Mouse (Mus musculus) lung, postnatal 0 days (tissue): ENCODE data around the gene Xylt1. TPM values are rescaled to one million over a fixed set of nuclear protein-coding genes. Genes with fewer than 3 reads are reported as not detected.
A peak's percentile ranks its signal among the peaks of the same experiment; 100 is the strongest.

Experiments
- ATAC-seq: fragments of 200-750 bp; cut with Nextera tagmentation; 2 replicates; pipeline ENCODE4 v1.8.0; 2017; ENCODE audit warnings: moderate library complexity
- DNase-seq: peaks from one replicate; pipeline ENCODE4 v3.0.0-alpha.2; 2016; ENCODE audit warnings: low spot score
- H3K27ac ChIP-seq: fragments of 300-500 bp; sonication (generic); 2 replicates; pipeline ENCODE4 v1.5.1; 2014; ENCODE audit warnings: antibody characterized with exemption, mild to moderate bottlenecking, low read length, mixed read lengths
- H3K27me3 ChIP-seq: fragments of 300-500 bp; sonication (generic); replicated peaks from 2 replicates; pipeline ENCODE4 v1.6.1; 2014; ENCODE audit warnings: low read length, mixed read lengths; ENCODE audit not compliant: insufficient read depth
- H3K36me3 ChIP-seq: fragments of 300-500 bp; sonication (generic); 2 replicates; pipeline ENCODE4 v1.6.1; 2014; ENCODE audit warnings: low read length, mixed read lengths; ENCODE audit not compliant: insufficient read depth
- H3K4me1 ChIP-seq: fragments of 300-500 bp; sonication (generic); 2 replicates; pipeline ENCODE4 v1.6.1; 2014; ENCODE audit warnings: antibody characterized with exemption, low read depth, low read length, mixed read lengths; ENCODE audit not compliant: insufficient read depth
- H3K4me2 ChIP-seq: fragments of 300-500 bp; sonication (generic); replicated peaks from 2 replicates; pipeline ENCODE4 v1.6.1; 2014; ENCODE audit warnings: low read depth, mild to moderate bottlenecking, low read length, moderate library complexity, mixed read lengths
- H3K4me3 ChIP-seq: fragments of 300-500 bp; sonication (generic); 2 replicates; pipeline ENCODE4 v1.5.1; 2014; ENCODE audit warnings: low read depth, low read length
- H3K9ac ChIP-seq: fragments of 300-500 bp; sonication (generic); replicated peaks from 2 replicates; pipeline ENCODE4 v1.6.1; 2014; ENCODE audit warnings: low read depth, mild to moderate bottlenecking
- H3K9me3 ChIP-seq: fragments of 300-500 bp; sonication (generic); 2 replicates; pipeline ENCODE4 v1.6.1; 2016; ENCODE audit warnings: low read length, mixed read lengths
- CTCF ChIP-seq: IDR thresholded peaks from 2 replicates; pipeline ENCODE4 v1.5.1; 2016; ENCODE audit warnings: antibody characterized with exemption, mild to moderate bottlenecking
- EP300 ChIP-seq: IDR thresholded peaks from 2 replicates; pipeline ENCODE4 v1.6.1; 2016; ENCODE audit warnings: antibody characterized with exemption, mild to moderate bottlenecking, control low read depth
- WGBS: fragments of 180-500 bp; shearing (Covaris S2); extraction: QIAGEN DNeasy Blood & Tissue Kit; methylation state at CpG from one replicate; pipeline ENCODE4 v1.1.7; 2014; 5-methylcytosine and 5-hydroxymethylcytosine counted together
- polyA plus RNA-seq: library from polyadenylated mRNA; unstranded; fragments of >200 nt; fragmentation: Nextera tagmentation; extraction: Ambion mirVana; gene quantifications from 2 replicates; pipeline ENCODE4 v1.2.1, GENCODE M21; 2015

Xylt1 gene
- polyA plus RNA-seq, 1 experiment from 2014 or later, result 0.45 TPM

- H3K4me3 ChIP-seq, result peak overlapping the region; percentile 80
- H3K27ac ChIP-seq, result no peak overlapping the region
- ATAC-seq, result no peak
- DNase-seq, result no peak
- no peak overlapping the region for H3K9ac ChIP-seq
- H3K4me2 ChIP-seq, result peak overlapping the region; percentile 98
- H3K27me3 ChIP-seq, result peaks cover 9% of the 10 kb centered on the region; the same call in 1 of the 2 replicates
- H3K36me3 ChIP-seq, result no peaks in the 10 kb centered on the region
- TF ChIP-seq CTCF (no peak), EP300 (no peak)
- 26% methylated on average over 2 of the region's 2 CpGs for WGBS
- H3K4me1 ChIP-seq, result peaks cover 8% of the 10 kb centered on the region; the same call in 1 of the 2 replicates
- H3K9me3 ChIP-seq, result no peaks in the 10 kb centered on the region
Measured at GRCm38 (mm10) chr7:117382006-117382405, 1.2 kb downstream of the Xylt1 start.

GRCm38 (mm10) chr7:117383147-117383940 lies 2.6 kb downstream of the Xylt1 start:
- TF ChIP-seq CTCF, result peak; percentile 68
- no peak for TF ChIP-seq EP300
- Histone ChIP-seq H3K4me3 (no peak overlapping the region), H3K36me3 (no peaks in the 10 kb centered on the region), H3K4me1 (peaks cover 8% of the 10 kb centered on the region; the same call in 1 of the 2 replicates), H3K27ac (no peak overlapping the region), H3K9me3 (no peaks in the 10 kb centered on the region), H3K9ac (no peak overlapping the region), H3K27me3 (peaks cover 4% of the 10 kb centered on the region; the same call in 1 of the 2 replicates), H3K4me2 (0 out of 2 replicates have a peak overlapping the region, but pooled peaks have one; percentile 6)
- DNase-seq (peak; percentile 31), ATAC-seq (no peak)
- 67% methylated on average over 7 of the region's 7 CpGs for WGBS

- ATAC-seq (no peak), DNase-seq (no peak)
- Histone ChIP-seq H3K27ac (no peak overlapping the region), H3K4me2 (no peak overlapping the region), H3K27me3 (no peaks in the 10 kb centered on the region), H3K9me3 (no peaks in the 10 kb centered on the region), H3K9ac (no peak overlapping the region), H3K4me3 (no peak overlapping the region), H3K36me3 (no peaks in the 10 kb centered on the region), H3K4me1 (peaks cover 7% of the 10 kb centered on the region; the same call in 1 of the 2 replicates)
- TF ChIP-seq CTCF (no peak), EP300 (no peak)
- WGBS, result 85% methylated on average over 4 of the region's 4 CpGs
Measured at GRCm38 (mm10) chr7:117386376-117386775, 5.6 kb downstream of the Xylt1 start.

- whole genome bisulfite sequencing, result 90% methylated on average over 9 of the region's 9 CpGs
- no peak for ATAC-seq
Measured at GRCm38 (mm10) chr7:117388284-117388988, 7.7 kb downstream of the Xylt1 start.

GRCm38 (mm10) chr7:117389048-117389447 lies 8.3 kb downstream of the Xylt1 start:
- Histone ChIP-seq H3K4me2 (no peak overlapping the region), H3K4me3 (no peak overlapping the region), H3K9me3 (no peaks in the 10 kb centered on the region), H3K36me3 (no peaks in the 10 kb centered on the region), H3K4me1 (no peaks in the 10 kb centered on the region), H3K27ac (no peak overlapping the region), H3K27me3 (no peaks in the 10 kb centered on the region), H3K9ac (no peak overlapping the region)
- no peak for TF ChIP-seq EP300
- TF ChIP-seq CTCF, result no peak
- 52% methylated on average over 3 of the region's 3 CpGs for WGBS
- DNase-seq, result no peak
- no peak for ATAC-seq

More at GRCm38 (mm10) chr7:117388284-117388988, 7.7 kb downstream of the Xylt1 start:
- Histone ChIP-seq H3K36me3 (no peaks in the 10 kb centered on the region), H3K9me3 (no peaks in the 10 kb centered on the region), H3K27ac (no peak overlapping the region), H3K4me2 (no peak overlapping the region), H3K9ac (no peak overlapping the region), H3K4me3 (no peak overlapping the region), H3K27me3 (no peaks in the 10 kb centered on the region), H3K4me1 (no peaks in the 10 kb centered on the region)
- TF ChIP-seq CTCF, result no peak
- TF ChIP-seq EP300, result no peak
- DNase-seq, result no peak

- DNase-seq, result no peak
- TF ChIP-seq EP300 (no peak), CTCF (no peak)
- Histone ChIP-seq H3K4me2 (no peak overlapping the region), H3K4me3 (no peak overlapping the region), H3K27ac (no peak overlapping the region), H3K27me3 (no peaks in the 10 kb centered on the region), H3K9ac (no peak overlapping the region), H3K36me3 (no peaks in the 10 kb centered on the region), H3K4me1 (no peaks in the 10 kb centered on the region), H3K9me3 (no peaks in the 10 kb centered on the region)
- WGBS, result 61% methylated on average over 13 of the region's 13 CpGs
- ATAC-seq, result no peak
Measured at GRCm38 (mm10) chr7:117392863-117393569, 12.2 kb downstream of the Xylt1 start.
